Comparison of ENCODE assay signal across 24 mouse cellular contexts in the genomic region with DNA sequence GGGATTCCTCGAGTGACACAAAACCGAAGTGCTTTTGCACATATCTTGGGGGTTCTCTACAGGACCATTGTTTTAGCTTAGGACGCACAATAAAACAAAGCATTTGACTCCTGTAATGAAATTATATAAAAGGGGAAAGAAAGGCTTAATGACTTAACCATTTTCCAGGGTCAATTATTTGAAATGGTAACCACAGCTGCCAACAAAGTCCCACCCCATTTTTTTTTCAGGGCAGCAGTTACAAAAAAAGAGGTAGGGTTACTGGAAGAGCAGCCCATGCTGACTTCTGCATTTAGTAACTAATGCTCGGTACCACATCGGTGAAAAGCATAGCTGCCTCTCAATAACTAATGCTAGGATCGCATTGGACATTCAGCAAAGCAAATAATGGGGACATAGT. TPM values are rescaled to one million over a fixed set of nuclear protein-coding genes. Genes with fewer than 3 reads are reported as not detected.
"Had no signal": no experiment of that assay in that cellular context is flagged by ENCODE, and none has a peak within 500 bp of the region (broad histone marks: within the 10 kb centered on the region; RNA-seq: fewer than 3 reads in every experiment).

No protein-coding gene starts in this region.

- H3K9me3 ChIP-seq: limb, embryonic 12.5 days; limb, embryonic 15.5 days had no signal

- H3K4me2 ChIP-seq: limb, embryonic 12.5 days; limb, embryonic 15.5 days; liver, embryonic 11.5 days; lung, embryonic 14.5 days had no signal

- H3K4me3 ChIP-seq: limb, embryonic 12.5 days; limb, embryonic 15.5 days had no signal

- H3K27ac ChIP-seq: kidney, postnatal 0 days; limb, embryonic 12.5 days; limb, embryonic 15.5 days; liver, embryonic 14.5 days; macrophage had no signal

- H3K27me3 ChIP-seq: limb, embryonic 12.5 days; limb, embryonic 15.5 days had no signal

- ATAC-seq: liver, postnatal 0 days; lung, postnatal 0 days had no signal

- DNase-seq: kidney, adult 2 months; kidney, postnatal 25 days; liver, postnatal 0 days; lung, embryonic 14.5 days; midbrain, embryonic 14.5 days; thymus, adult 18-20 months; thymus, postnatal 14 days; thymus, postnatal 4 days had no signal

- H3K36me3 ChIP-seq: limb, embryonic 12.5 days; limb, embryonic 15.5 days had no signal

- H3K9ac ChIP-seq: limb, embryonic 12.5 days; limb, embryonic 15.5 days; liver, embryonic 14.5 days; liver, postnatal 0 days; lung, embryonic 14.5 days had no signal

RNA-seq across cellular contexts. Expression of a gene that starts 42.8 kb away (rescaled TPM):
- total RNA-seq: layer of hippocampus, postnatal 14 days; left cerebral cortex, adult 8-10 months; left cerebral cortex, postnatal 14 days; megakaryocyte, adult 5-6 weeks; midbrain, postnatal 0 days had no signal
- polyA plus RNA-seq: kidney, adult 2 months; limb, embryonic 12.5 days; liver, postnatal 0 days; macrophage; midbrain, embryonic 14.5 days; neural tube, embryonic 11.5 days; neural tube, embryonic 14.5 days; spleen, adult 2 months; testis, adult 2 months had no signal
